Comparison of ENCODE assay signal across 8 mouse cellular contexts in the genomic region with DNA sequence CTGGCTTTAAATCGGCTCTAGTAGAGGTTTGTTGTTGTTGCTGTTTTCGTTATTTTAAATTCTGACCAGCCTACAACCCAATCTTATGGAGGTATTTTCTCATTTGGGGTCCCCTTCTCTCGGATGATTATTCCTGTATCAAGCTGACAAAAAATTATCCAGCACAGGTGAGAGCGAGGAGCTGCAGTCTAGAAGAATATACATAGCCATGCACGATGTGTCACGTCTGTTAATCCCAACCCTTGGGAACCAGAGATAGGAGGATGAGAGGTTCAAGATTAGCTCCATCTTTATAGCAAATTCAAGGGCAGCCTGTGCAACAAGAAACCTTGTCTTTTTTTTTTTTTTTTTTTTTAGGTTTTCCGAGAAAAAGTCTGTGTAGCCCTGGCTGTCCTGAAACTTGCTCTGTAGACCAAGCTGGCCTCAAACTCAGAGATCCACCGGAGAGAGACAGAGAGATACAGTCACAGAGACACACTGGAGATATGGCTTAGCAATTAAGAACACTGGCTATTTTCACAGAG. TPM values are rescaled to one million over a fixed set of nuclear protein-coding genes. Genes with fewer than 3 reads are reported as not detected.
DNase-seq lines count a peak whose midpoint lies in the region; ATAC-seq and TF ChIP-seq lines count a peak whose summit lies in the region.

No protein-coding gene starts in this region.

- peaks cover 15% of the 10 kb centered on the region for H3K9me3 ChIP-seq in kidney, embryonic 14.5 days (ENCODE audit: control insufficient read depth, low read length)
- no peaks in the 10 kb centered on the region for H3K9me3 ChIP-seq in hindbrain, embryonic 16.5 days (ENCODE audit: control insufficient read depth, low read length)
- no peaks in the 10 kb centered on the region; the same call in 1 of the 2 replicates for H3K9me3 ChIP-seq in midbrain, embryonic 16.5 days (replicated peaks; ENCODE audit: control insufficient read depth, low read length, poor library complexity, severe bottlenecking)

- no peaks in the 10 kb centered on the region for H3K4me1 ChIP-seq in kidney, embryonic 14.5 days (ENCODE audit: control insufficient read depth, insufficient read depth, low read length)
- H3K4me1 ChIP-seq in cortical plate, adult 2 months (ENCODE audit: control insufficient read depth, insufficient read depth, low read length): no peaks in the 10 kb centered on the region; the same call in 1 of the 2 replicates
- peaks cover 5% of the 10 kb centered on the region for H3K4me1 ChIP-seq in hindbrain, embryonic 16.5 days (ENCODE audit: control insufficient read depth, insufficient read depth, low read depth, low read length)
- H3K4me1 ChIP-seq in midbrain, embryonic 16.5 days (ENCODE audit: control insufficient read depth, insufficient read depth, low read length): peaks cover 19% of the 10 kb centered on the region

- peak overlapping the region; percentile 56 for H3K4me2 ChIP-seq in kidney, embryonic 14.5 days (replicated peaks; ENCODE audit: low read depth, low read length)
- H3K4me2 ChIP-seq in hindbrain, embryonic 16.5 days (ENCODE audit: low read length): peak overlapping the region; percentile 72
- H3K4me2 ChIP-seq in midbrain, embryonic 16.5 days (ENCODE audit: low read length): peak overlapping the region; percentile 63

- TF ChIP-seq POLR2A in cortical plate, adult 2 months (IDR thresholded peaks at IDR 0.05; ENCODE audit: extremely low read depth, insufficient read depth, low read length): no peak

- 0 out of 2 replicates have a peak, but pooled peaks have one; percentile 1 for ATAC-seq in kidney, embryonic 14.5 days (ENCODE audit: low FRiP score, low TSS enrichment)
- ATAC-seq in hindbrain, embryonic 16.5 days: peak; percentile 48
- ATAC-seq in midbrain, embryonic 16.5 days: peak; percentile 63

- 10% methylated on average over 8 of the region's 8 CpGs for whole genome bisulfite sequencing in kidney, embryonic 14.5 days
- WGBS in hindbrain, embryonic 16.5 days: 14% methylated on average over 8 of the region's 8 CpGs
- WGBS in midbrain, embryonic 16.5 days: 8% methylated on average over 8 of the region's 8 CpGs

- H3K27me3 ChIP-seq in kidney, embryonic 14.5 days (ENCODE audit: control insufficient read depth, insufficient read depth, low read length): no peaks in the 10 kb centered on the region
- H3K27me3 ChIP-seq in hindbrain, embryonic 16.5 days (replicated peaks; ENCODE audit: control insufficient read depth, insufficient read depth, low read length): no peaks in the 10 kb centered on the region; the same call in 1 of the 2 replicates
- no peaks in the 10 kb centered on the region; the same call in none of the 2 replicates for H3K27me3 ChIP-seq in midbrain, embryonic 16.5 days (ENCODE audit: control insufficient read depth, insufficient read depth, low read depth, low read length)

- H3K36me3 ChIP-seq in kidney, embryonic 14.5 days (ENCODE audit: control insufficient read depth, insufficient read depth, low read length): no peaks in the 10 kb centered on the region
- no peaks in the 10 kb centered on the region for H3K36me3 ChIP-seq in hindbrain, embryonic 16.5 days (ENCODE audit: control insufficient read depth, insufficient read depth, low read length)
- no peaks in the 10 kb centered on the region for H3K36me3 ChIP-seq in midbrain, embryonic 16.5 days (ENCODE audit: control insufficient read depth, insufficient read depth, low read length)

- H3K4me3 ChIP-seq in kidney, embryonic 14.5 days (ENCODE audit: low read length): peak overlapping the region; percentile 75
- peak overlapping the region; percentile 68 for H3K4me3 ChIP-seq in cortical plate, adult 2 months (ENCODE audit: insufficient read depth, low read length)
- H3K4me3 ChIP-seq in hindbrain, embryonic 16.5 days (ENCODE audit: low read length): peak overlapping the region; percentile 92
- peak overlapping the region; percentile 75 for H3K4me3 ChIP-seq in midbrain, embryonic 16.5 days (ENCODE audit: low read depth, low read length)

- TF ChIP-seq CTCF in cortical plate, adult 2 months (IDR thresholded peaks at IDR 0.05; ENCODE audit: extremely low read depth, insufficient read depth, low read length): no peak

- H3K27ac ChIP-seq in kidney, embryonic 14.5 days (ENCODE audit: low read depth, low read length): no peak overlapping the region
- no peak overlapping the region for H3K27ac ChIP-seq in cortical plate, adult 2 months (ENCODE audit: insufficient read depth, low read length)
- peak overlapping the region; percentile 46 for H3K27ac ChIP-seq in hindbrain, embryonic 16.5 days (ENCODE audit: low read depth, low read length)
- H3K27ac ChIP-seq in midbrain, embryonic 16.5 days (ENCODE audit: low read length): peak overlapping the region; percentile 97

- no peak for DNase-seq in kidney, postnatal 36 days
- no peak for DNase-seq in adrenal gland, postnatal 36 days
- no peak for DNase-seq in frontal cortex, postnatal 36 days (ENCODE audit: low spot score in 2 of 2)
- no peak for DNase-seq in kidney, postnatal 4 days

- peak overlapping the region; percentile 89 for H3K9ac ChIP-seq in kidney, embryonic 14.5 days (ENCODE audit: low read depth, low read length)
- peak overlapping the region; percentile 95 for H3K9ac ChIP-seq in hindbrain, embryonic 16.5 days (ENCODE audit: low read depth, low read length)
- peak overlapping the region; percentile 94 for H3K9ac ChIP-seq in midbrain, embryonic 16.5 days (ENCODE audit: low read depth, low read length)

RNA-seq across cellular contexts. Expression of a gene that starts 0.5 kb away (rescaled TPM):
- 9.0 and 17.0 TPM in 2 replicates for polyA plus RNA-seq in kidney, embryonic 14.5 days (2014; fragmentation: Nextera tagmentation; extraction: Ambion mirVana)
- 16.0 and 16.2 TPM in 2 replicates for polyA plus RNA-seq in cortical plate, adult 2 months (2012; rRNA removed)
- polyA plus RNA-seq in hindbrain, embryonic 16.5 days (2015; fragmentation: Nextera tagmentation; extraction: Ambion mirVana): 21.4 and 22.6 TPM in 2 replicates
- 23.4 and 25.6 TPM in 2 replicates for polyA plus RNA-seq in midbrain, embryonic 16.5 days (2015; fragmentation: Nextera tagmentation; extraction: Ambion mirVana)
- 10 to 100 TPM; 12.9 to 17.9 TPM for total RNA-seq in adrenal gland, postnatal 36 days (2021)

RNA-seq across cellular contexts. Expression of a gene that starts 4.6 kb away (rescaled TPM):
- polyA plus RNA-seq in kidney, embryonic 14.5 days (2014; fragmentation: Nextera tagmentation; extraction: Ambion mirVana): 2.8 and 4.2 TPM in 2 replicates
- polyA plus RNA-seq in cortical plate, adult 2 months (2012; rRNA removed): 4.9 TPM in 2 replicates
- 6.1 and 7.2 TPM in 2 replicates for polyA plus RNA-seq in hindbrain, embryonic 16.5 days (2015; fragmentation: Nextera tagmentation; extraction: Ambion mirVana)
- polyA plus RNA-seq in midbrain, embryonic 16.5 days (2015; fragmentation: Nextera tagmentation; extraction: Ambion mirVana): 4.0 and 5.7 TPM in 2 replicates
- 10 to 100 TPM; 13.8 to 19.7 TPM for total RNA-seq in adrenal gland, postnatal 36 days (2021)

RNA-seq across cellular contexts. Expression of a gene that starts 45.9 kb away (rescaled TPM):
- 39.5 and 54.4 TPM in 2 replicates for polyA plus RNA-seq in kidney, embryonic 14.5 days (2014; fragmentation: Nextera tagmentation; extraction: Ambion mirVana)
- polyA plus RNA-seq in cortical plate, adult 2 months (2012; rRNA removed): 13.4 and 16.1 TPM in 2 replicates
- 15.4 and 22.5 TPM in 2 replicates for polyA plus RNA-seq in hindbrain, embryonic 16.5 days (2015; fragmentation: Nextera tagmentation; extraction: Ambion mirVana)
- polyA plus RNA-seq in midbrain, embryonic 16.5 days (2015; fragmentation: Nextera tagmentation; extraction: Ambion mirVana): 19.9 and 20.0 TPM in 2 replicates
- 10 to 100 TPM; 28.6 to 49.3 TPM for total RNA-seq in adrenal gland, postnatal 36 days (2021)

RNA-seq across cellular contexts. Expression of a gene that starts 46.3 kb away (rescaled TPM):
- polyA plus RNA-seq in kidney, embryonic 14.5 days (2014; fragmentation: Nextera tagmentation; extraction: Ambion mirVana): 79.6 and 97.2 TPM in 2 replicates
- 159 and 161 TPM in 2 replicates for polyA plus RNA-seq in cortical plate, adult 2 months (2012; rRNA removed)
- polyA plus RNA-seq in hindbrain, embryonic 16.5 days (2015; fragmentation: Nextera tagmentation; extraction: Ambion mirVana): 50.6 and 88.5 TPM in 2 replicates
- polyA plus RNA-seq in midbrain, embryonic 16.5 days (2015; fragmentation: Nextera tagmentation; extraction: Ambion mirVana): 88.1 and 107 TPM in 2 replicates
- total RNA-seq in adrenal gland, postnatal 36 days (2021): 10 to 100 TPM; 57.5 to 64.0 TPM

Comparison
In these comparisons a context has a peak if more than half of its experiments do, and no peak if none do; other contexts are left out.
1. ATAC-seq: peak in every context shown above with its lines; median percentile 63 in midbrain, embryonic 16.5 days; 48 in hindbrain, embryonic 16.5 days; 1 in kidney, embryonic 14.5 days.
2. H3K27ac ChIP-seq: peak in hindbrain, embryonic 16.5 days (single experiment) and midbrain, embryonic 16.5 days (single experiment); none in kidney, embryonic 14.5 days (single experiment) and cortical plate, adult 2 months (single experiment).
3. Peak in every context shown above with its lines, with median percentiles within 50 percentile points of each other: H3K4me2 ChIP-seq, H3K4me3 ChIP-seq and H3K9ac ChIP-seq.